Mouse (Mus musculus) ES-Bruce4 (cell line): ENCODE measurements around the gene Gm11634.

Source experiments
- CTCF ChIP-seq: IDR thresholded peaks from one replicate; pipeline ENCODE4 v1.8.1; 2011; ENCODE audit warnings: low read depth, low read length
- EP300 ChIP-seq: IDR thresholded peaks from 2 replicates; pipeline ENCODE4 v1.6.1; 2011; ENCODE audit warnings: low read depth, low read length; ENCODE audit not compliant: insufficient read depth
- POLR2A ChIP-seq: IDR thresholded peaks from one replicate; pipeline ENCODE4 v1.8.1; 2011; ENCODE audit warnings: low read length; ENCODE audit not compliant: insufficient read depth

GRCm38 (mm10) chr11:101556954-101557353 lies 42.1 kb downstream of the Gm11634 start:
- no peak for TF ChIP-seq CTCF
- TF ChIP-seq POLR2A = no peak
- TF ChIP-seq EP300 = no peak
